Mouse (Mus musculus): ENCODE data around the gene Med20. TPM values are rescaled to one million over a fixed set of nuclear protein-coding genes. Genes with fewer than 3 reads are reported as not detected.

Med20 gene
- polyA plus RNA-seq, 1 experiment from 2014 or later = 38.9 TPM

DNA sequence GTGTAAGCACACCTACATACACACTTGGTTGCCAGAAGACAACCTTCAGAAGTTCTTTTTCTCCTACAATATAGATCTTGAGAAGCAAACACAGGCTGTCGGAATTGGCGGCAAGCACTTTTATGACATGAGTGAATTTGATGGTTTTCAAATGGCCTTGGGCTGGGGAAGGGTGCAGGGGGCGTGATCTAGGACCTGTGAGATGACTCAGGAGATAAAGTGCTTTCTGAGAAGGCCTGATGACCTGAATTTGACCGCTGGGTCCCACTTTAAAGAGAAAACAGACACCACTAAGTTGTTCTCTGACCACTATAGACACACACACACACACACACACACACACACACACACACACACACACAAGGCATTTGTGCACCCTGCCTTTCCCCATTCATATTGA, 30.4 kb upstream of the Med20 start:
- H3K27ac ChIP-seq (replicated peaks) = no peak overlapping the region
- H3K9me3 ChIP-seq = no peaks in the 10 kb centered on the region
- no peak for ATAC-seq (ENCODE audit: low read depth)
- no peak overlapping the region for H3K4me2 ChIP-seq
- H3K36me3 ChIP-seq = no peaks in the 10 kb centered on the region
- no peaks in the 10 kb centered on the region for H3K4me1 ChIP-seq (replicated peaks)
- no peaks in the 10 kb centered on the region for H3K27me3 ChIP-seq
- H3K4me3 ChIP-seq = no peak overlapping the region
- WGBS = 91% methylated on average over 4 of the region's 4 CpGs
- H3K9ac ChIP-seq = no peak overlapping the region

- no peak overlapping the region for H3K4me3 ChIP-seq
- H3K4me1 ChIP-seq (replicated peaks) = 0 out of 2 replicates have a peak, but pooled peaks cover 4% of the 10 kb centered on the region
- H3K9ac ChIP-seq = no peak overlapping the region
- H3K27ac ChIP-seq (replicated peaks) = no peak overlapping the region
- no peak overlapping the region for H3K4me2 ChIP-seq
- WGBS = 87% methylated on average over 8 of the region's 8 CpGs
- H3K9me3 ChIP-seq = no peaks in the 10 kb centered on the region
- H3K27me3 ChIP-seq = no peaks in the 10 kb centered on the region; the same call in 1 of the 2 replicates
- ATAC-seq (ENCODE audit: low read depth) = no peak
- H3K36me3 ChIP-seq = no peaks in the 10 kb centered on the region
Measured at GRCm38 (mm10) chr17:47588517-47588916, 22.9 kb upstream of the Med20 start.

DNA sequence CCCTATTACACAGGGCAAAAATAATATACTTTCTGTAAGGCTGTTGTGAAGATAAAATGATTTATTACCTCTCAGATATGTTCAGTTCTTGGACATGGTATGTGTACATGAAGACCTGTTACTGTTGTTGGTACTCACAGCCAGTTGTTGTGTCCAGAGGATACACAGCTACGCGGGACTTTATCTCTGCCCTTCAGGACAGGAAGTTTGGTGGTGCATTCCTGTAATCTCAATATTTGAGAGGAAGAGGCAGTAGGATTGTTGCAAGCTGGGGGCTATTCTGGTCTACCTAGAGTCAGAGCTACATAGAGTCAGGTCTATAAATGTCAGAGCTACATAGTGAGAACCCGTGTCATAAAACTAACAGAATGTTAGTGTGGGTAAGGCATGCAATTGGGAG, 20.3 kb upstream of the Med20 start:
- H3K36me3 ChIP-seq = no peaks in the 10 kb centered on the region
- peaks cover 29% of the 10 kb centered on the region for H3K4me1 ChIP-seq (replicated peaks)
- no peaks in the 10 kb centered on the region for H3K9me3 ChIP-seq
- no peak overlapping the region for H3K4me3 ChIP-seq
- no peaks in the 10 kb centered on the region; the same call in 1 of the 2 replicates for H3K27me3 ChIP-seq
- no peak overlapping the region for H3K4me2 ChIP-seq
- ATAC-seq (ENCODE audit: low read depth) = no peak
- WGBS = 89% methylated on average over 3 of the region's 3 CpGs
- no peak overlapping the region for H3K9ac ChIP-seq
- H3K27ac ChIP-seq (replicated peaks) = no peak overlapping the region

DNA sequence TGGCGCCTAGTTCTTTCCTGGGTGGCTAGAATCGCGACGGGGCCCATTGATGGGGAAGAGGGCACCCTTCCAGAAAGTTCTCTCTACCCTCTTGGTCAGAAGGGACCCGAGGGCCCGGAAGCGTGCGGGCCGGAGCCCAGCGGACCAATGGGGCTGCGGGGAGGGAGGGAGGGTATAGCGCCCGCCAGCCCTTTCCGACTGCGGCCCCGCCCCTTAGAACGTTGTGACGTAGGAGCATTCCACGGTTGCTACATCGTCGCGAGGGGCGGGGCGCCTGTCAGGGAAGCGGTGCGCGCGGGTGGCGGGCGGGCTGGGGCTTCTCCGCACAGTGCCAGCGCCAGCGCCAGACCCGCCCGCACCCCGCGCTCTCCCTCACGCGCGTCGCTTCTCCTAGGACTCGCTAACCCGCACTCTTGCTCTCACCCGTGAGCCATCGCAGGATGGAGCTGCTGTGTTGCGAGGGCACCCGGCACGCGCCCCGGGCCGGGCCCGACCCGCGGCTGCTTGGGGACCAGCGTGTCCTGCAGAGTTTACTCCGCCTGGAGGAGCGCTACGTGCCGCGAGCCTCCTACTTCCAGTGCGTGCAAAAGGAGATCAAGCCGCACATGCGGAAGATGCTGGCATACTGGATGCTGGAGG, 18.0 kb upstream of the Med20 start:
- no peaks in the 10 kb centered on the region; the same call in 1 of the 2 replicates for H3K27me3 ChIP-seq
- peaks cover 2% of the 10 kb centered on the region; the same call in 1 of the 2 replicates for H3K36me3 ChIP-seq
- peak overlapping the region; percentile 76 for H3K4me3 ChIP-seq
- H3K9ac ChIP-seq = peak overlapping the region; percentile 81
- H3K27ac ChIP-seq (replicated peaks) = peak overlapping the region; percentile 87
- peak; percentile 90 for ATAC-seq (ENCODE audit: low read depth)
- 1% methylated on average over 62 of the region's 63 CpGs for WGBS
- peak overlapping the region; percentile 96 for H3K4me2 ChIP-seq
- H3K4me1 ChIP-seq (replicated peaks) = peaks cover 48% of the 10 kb centered on the region
- no peaks in the 10 kb centered on the region for H3K9me3 ChIP-seq

DNA sequence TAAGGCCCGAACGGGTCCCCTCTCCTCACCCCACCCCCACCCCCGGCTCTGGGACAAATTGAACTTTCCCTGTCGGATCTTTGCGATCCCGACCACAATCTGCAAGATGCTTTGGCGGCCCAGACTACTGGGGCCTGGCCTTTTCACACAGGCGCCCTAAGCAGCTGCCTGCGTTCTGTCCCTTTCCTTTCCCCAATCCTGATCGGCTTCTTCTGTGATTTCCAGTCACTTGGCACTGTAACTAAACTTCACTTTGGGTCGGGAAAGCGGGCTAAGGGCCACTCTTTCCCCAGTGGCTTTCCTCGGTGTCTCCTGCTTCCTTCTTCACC, 17.6 kb upstream of the Med20 start:
- Histone ChIP-seq H3K4me3 (peak overlapping the region; percentile 76), H3K27me3 (no peaks in the 10 kb centered on the region; the same call in 1 of the 2 replicates), H3K9ac (peak overlapping the region; percentile 81), H3K27ac (replicated peaks) (peak overlapping the region; percentile 87), H3K4me2 (peak overlapping the region; percentile 96), H3K36me3 (peaks cover 7% of the 10 kb centered on the region; the same call in 1 of the 2 replicates), H3K4me1 (replicated peaks) (peaks cover 48% of the 10 kb centered on the region), H3K9me3 (no peaks in the 10 kb centered on the region)
- peak; percentile 1; the same call in 1 of the 2 replicates for ATAC-seq (ENCODE audit: low read depth)
- WGBS = 0% methylated on average over 13 of the region's 13 CpGs

DNA sequence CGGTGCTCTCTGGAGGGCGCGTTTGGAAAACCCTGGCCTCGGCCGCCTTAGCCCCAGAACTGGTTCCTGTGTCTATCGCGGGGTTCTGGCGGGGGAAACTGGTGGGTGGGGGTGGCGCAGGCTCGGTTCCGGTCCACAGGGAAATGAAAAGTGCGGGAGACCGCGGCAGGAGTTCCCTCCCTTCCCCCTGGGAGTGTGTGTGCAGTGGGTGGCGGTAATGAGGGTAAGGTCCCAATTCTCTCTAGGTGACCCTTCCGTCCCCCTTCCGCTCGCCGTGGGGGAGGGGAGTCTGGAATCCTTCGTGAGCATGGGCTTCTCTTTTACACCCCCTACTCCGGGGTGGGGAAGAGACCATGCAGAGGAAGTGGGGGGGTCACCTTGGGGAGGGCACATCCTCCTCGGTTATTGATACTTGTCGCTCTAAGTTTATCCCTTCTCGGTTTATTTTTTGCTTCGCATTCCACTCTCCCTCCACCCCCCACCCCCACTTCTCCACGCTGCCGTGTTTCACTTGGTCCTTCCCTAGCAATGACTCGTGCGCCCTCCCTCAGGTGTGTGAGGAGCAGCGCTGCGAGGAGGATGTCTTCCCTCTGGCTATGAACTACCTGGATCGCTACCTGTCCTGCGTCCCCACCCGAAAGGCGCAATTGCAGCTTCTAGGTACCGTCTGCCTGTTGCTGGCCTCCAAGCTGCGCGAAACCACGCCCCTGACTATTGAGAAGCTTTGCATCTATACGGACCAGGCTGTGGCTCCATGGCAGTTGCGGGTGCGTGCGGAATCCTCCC, 17.0 kb upstream of the Med20 start:
- ATAC-seq (ENCODE audit: low read depth) = no peak
- H3K4me2 ChIP-seq = peak overlapping the region; percentile 96
- H3K4me3 ChIP-seq = peak overlapping the region; percentile 76
- WGBS = under 1% methylated on average over 43 of the region's 43 CpGs
- H3K36me3 ChIP-seq = peaks cover 11% of the 10 kb centered on the region
- no peaks in the 10 kb centered on the region; the same call in 1 of the 2 replicates for H3K27me3 ChIP-seq
- H3K9me3 ChIP-seq = no peaks in the 10 kb centered on the region
- peak overlapping the region; percentile 87 for H3K27ac ChIP-seq (replicated peaks)
- peak overlapping the region; percentile 81 for H3K9ac ChIP-seq
- H3K4me1 ChIP-seq (replicated peaks) = peaks cover 48% of the 10 kb centered on the region

DNA sequence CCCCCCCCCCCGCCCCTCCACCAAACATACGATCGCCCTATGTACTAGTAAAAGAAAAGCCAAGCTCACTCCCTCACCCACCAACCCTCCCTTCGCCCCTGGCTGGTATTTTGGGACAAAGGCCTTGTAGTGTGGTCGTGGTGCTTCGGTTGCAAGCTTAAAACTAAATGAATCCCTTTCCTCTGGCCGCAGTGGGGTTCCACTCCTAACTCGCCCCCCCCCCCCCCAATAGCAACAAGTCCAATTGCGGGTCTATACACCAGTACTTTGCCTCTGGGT, 16.5 kb upstream of the Med20 start:
- 2% methylated on average over 9 of the region's 9 CpGs for WGBS
- H3K36me3 ChIP-seq = peaks cover 17% of the 10 kb centered on the region

DNA sequence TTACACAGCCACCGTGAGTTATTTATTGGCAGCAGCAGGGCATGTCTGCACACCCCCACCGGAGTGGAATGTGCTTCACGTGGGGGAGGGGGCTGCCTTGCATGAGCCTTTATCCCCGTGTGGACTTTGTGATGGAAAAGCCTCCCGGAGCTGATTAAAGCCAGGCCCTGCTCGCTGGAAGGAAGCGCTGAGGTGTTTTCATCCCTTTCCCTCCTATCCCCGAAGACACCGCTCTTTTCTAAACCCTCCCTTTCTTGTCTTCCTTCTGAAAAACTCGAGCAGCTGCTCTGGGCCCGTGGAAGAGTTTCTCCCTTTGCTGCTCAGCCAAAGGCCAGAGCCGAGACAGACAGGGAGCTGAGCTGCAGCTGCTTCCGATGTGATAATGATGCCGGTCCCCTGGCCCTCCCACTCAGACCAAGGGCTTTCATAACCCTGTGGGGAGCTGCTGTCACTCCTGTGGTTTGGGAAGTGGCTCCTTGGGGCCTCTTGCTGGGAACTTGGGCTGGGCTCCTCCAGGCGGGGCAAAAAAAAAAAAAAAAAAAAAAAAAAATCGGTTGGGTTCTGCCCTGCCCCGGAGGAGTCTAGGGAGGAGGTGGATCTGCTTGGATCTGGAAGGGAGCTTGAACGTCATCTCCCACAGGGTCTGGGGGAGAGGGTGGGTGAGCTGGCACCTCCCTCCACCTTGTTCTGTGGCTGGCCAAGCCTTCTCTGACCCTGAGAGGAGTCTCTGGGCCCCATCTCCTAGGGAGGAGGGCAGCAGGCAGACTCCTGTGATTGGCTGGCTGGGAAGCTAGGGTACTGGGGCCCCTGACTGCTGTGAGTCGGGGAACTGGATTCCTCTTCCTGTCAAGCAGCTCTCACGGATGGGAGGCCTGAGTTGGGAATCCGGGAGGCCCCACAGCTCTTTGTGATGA, 15.9 kb upstream of the Med20 start:
- Histone ChIP-seq H3K9ac (peak overlapping the region; percentile 81), H3K9me3 (no peaks in the 10 kb centered on the region), H3K36me3 (peaks cover 23% of the 10 kb centered on the region), H3K27me3 (no peaks in the 10 kb centered on the region; the same call in 1 of the 2 replicates), H3K27ac (replicated peaks) (peak overlapping the region; percentile 87), H3K4me1 (replicated peaks) (peaks cover 48% of the 10 kb centered on the region), H3K4me2 (peak overlapping the region; percentile 96), H3K4me3 (peak overlapping the region; percentile 76)
- peak; percentile 30 for ATAC-seq (ENCODE audit: low read depth)
- 2% methylated on average over 21 of the region's 21 CpGs for WGBS

More for the DNA sequence above, 16.5 kb upstream of the Med20 start:
- Histone ChIP-seq H3K4me3 (peak overlapping the region; percentile 76), H3K27me3 (no peaks in the 10 kb centered on the region; the same call in 1 of the 2 replicates), H3K27ac (replicated peaks) (peak overlapping the region; percentile 87), H3K9me3 (no peaks in the 10 kb centered on the region), H3K4me1 (replicated peaks) (peaks cover 48% of the 10 kb centered on the region), H3K9ac (peak overlapping the region; percentile 81), H3K4me2 (peak overlapping the region; percentile 96)
- no peak for ATAC-seq (ENCODE audit: low read depth)

- no peaks in the 10 kb centered on the region for H3K9me3 ChIP-seq
- H3K27me3 ChIP-seq = no peaks in the 10 kb centered on the region; the same call in 1 of the 2 replicates
- H3K4me2 ChIP-seq = peak overlapping the region; percentile 96
- H3K36me3 ChIP-seq = peaks cover 31% of the 10 kb centered on the region
- H3K4me3 ChIP-seq = peak overlapping the region; percentile 76
- ATAC-seq (ENCODE audit: low read depth) = no peak
- peak overlapping the region; percentile 81 for H3K9ac ChIP-seq
- H3K27ac ChIP-seq (replicated peaks) = peak overlapping the region; percentile 87
- WGBS = 25% methylated on average over 6 of the region's 6 CpGs
- peaks cover 48% of the 10 kb centered on the region for H3K4me1 ChIP-seq (replicated peaks)
Measured at GRCm38 (mm10) chr17:47596162-47596838, 15.1 kb upstream of the Med20 start.

GRCm38 (mm10) chr17:47596839-47597164, 14.6 kb upstream of the Med20 start:
- WGBS = 72% methylated on average over 5 of the region's 5 CpGs
- Histone ChIP-seq H3K4me1 (replicated peaks) (peaks cover 48% of the 10 kb centered on the region), H3K4me3 (no peak overlapping the region), H3K9me3 (no peaks in the 10 kb centered on the region), H3K4me2 (peak overlapping the region; percentile 96), H3K27me3 (no peaks in the 10 kb centered on the region; the same call in 1 of the 2 replicates), H3K27ac (replicated peaks) (peak overlapping the region; percentile 87; the same call in 1 of the 2 replicates), H3K36me3 (peaks cover 36% of the 10 kb centered on the region), H3K9ac (peak overlapping the region; percentile 81)
- ATAC-seq (ENCODE audit: low read depth) = no peak

GRCm38 (mm10) chr17:47597261-47597660, 14.1 kb upstream of the Med20 start:
- Histone ChIP-seq H3K4me2 (peak overlapping the region; percentile 96), H3K27me3 (no peaks in the 10 kb centered on the region), H3K4me3 (no peak overlapping the region), H3K9ac (peak overlapping the region; percentile 81; the same call in 1 of the 2 replicates), H3K27ac (replicated peaks) (no peak overlapping the region), H3K36me3 (peaks cover 40% of the 10 kb centered on the region), H3K4me1 (replicated peaks) (peaks cover 48% of the 10 kb centered on the region), H3K9me3 (no peaks in the 10 kb centered on the region)
- 83% methylated on average over 13 of the region's 13 CpGs for WGBS
- ATAC-seq (ENCODE audit: low read depth) = no peak
